Mouse (Mus musculus): Measurements from ENCODE around the gene Krtdap.

- TF ChIP-seq CTCF (IDR thresholded peaks at IDR 0.05; ENCODE audit: low read depth), result no peak
- TF ChIP-seq EP300 (optimal IDR thresholded peaks at IDR 0.05), result no peak
Observed at GRCm38 (mm10) chr7:30777911-30778310, 9.8 kb upstream of the Krtdap start.

All from stomach, postnatal 0 days (tissue).